21 mouse cellular contexts compared by ENCODE assay signal in genomic region chr11:77378622-77379021, GRCm38 (mm10).
DNase-seq lines count a peak whose midpoint lies in the region; ATAC-seq and TF ChIP-seq lines count a peak whose summit lies in the region.
"Had no signal": no experiment of that assay in that cellular context is flagged by ENCODE, and none has a peak within 500 bp of the region (broad histone marks: within the 10 kb centered on the region; RNA-seq: fewer than 3 reads in every experiment).

No protein-coding gene starts in this region.

- H3K9me3 ChIP-seq in intestine, embryonic 15.5 days: no peaks in the 10 kb centered on the region
- H3K9me3 ChIP-seq: G1E had no signal

- no peaks in the 10 kb centered on the region for H3K36me3 ChIP-seq in intestine, embryonic 15.5 days

- H3K27me3 ChIP-seq in intestine, embryonic 15.5 days (replicated peaks): no peaks in the 10 kb centered on the region
- H3K27me3 ChIP-seq: CH12.LX, Patski had no signal

- TF ChIP-seq CTCF in gastrocnemius, adult 2 months (IDR thresholded peaks at IDR 0.05): no peak

- no peak overlapping the region for H3K4me3 ChIP-seq in gastrocnemius, adult 2 months
- no peak overlapping the region for H3K4me3 ChIP-seq in intestine, embryonic 15.5 days (replicated peaks)

- intact Hi-C loops in gastrocnemius, adult 2 months (cut with DNase I): no loop called here

- no peaks in the 10 kb centered on the region for H3K4me1 ChIP-seq in intestine, embryonic 15.5 days (replicated peaks)

- 89% methylated on average over 2 of the region's 2 CpGs for WGBS in intestine, embryonic 15.5 days

- ATAC-seq in granulocyte monocyte progenitor cell, adult 5-6 weeks (replicated peaks; ENCODE audit: poor library complexity, severe bottlenecking): 0 out of 2 replicates have a peak, but pooled peaks have one; percentile 25
- no peak for ATAC-seq in intestine, embryonic 15.5 days
- ATAC-seq: activated CD4-positive, CD25-positive, alpha-beta regulatory T cell, adult 4 months; CD4-positive, CD25-positive, alpha-beta regulatory T cell, adult 4 months; Patski had no signal

- no peak overlapping the region for H3K4me2 ChIP-seq in intestine, embryonic 15.5 days (replicated peaks)

- peak overlapping the region; percentile 20; the same call in 1 of the 2 replicates for H3K27ac ChIP-seq in gastrocnemius, adult 2 months
- no peak overlapping the region for H3K27ac ChIP-seq in intestine, embryonic 15.5 days

- no peak for DNase-seq in gastrocnemius, adult 2 months
- no peak for DNase-seq in gastrocnemius, adult 18-20 months (ENCODE audit: low spot score)
- peak; percentile 87 for DNase-seq in heart, adult 11 months
- DNase-seq in heart, adult 18-20 months: no peak
- DNase-seq: adrenal gland, adult 2 months; adrenal gland, adult 8-10 months; adrenal gland, postnatal 10 days; adrenal gland, postnatal 14 days; adrenal gland, postnatal 25 days; adrenal gland, postnatal 36 days; B cell, adult 2 months; cerebellum, adult 11 months; cerebellum, adult 11-12 months; cerebellum, adult 18-20 months had no signal

- no peak overlapping the region for H3K9ac ChIP-seq in intestine, embryonic 15.5 days
